Mouse (Mus musculus) gastrocnemius, postnatal 4 days (tissue): ENCODE results near the gene Kirrel2. TPM values are rescaled to one million over a fixed set of nuclear protein-coding genes. Genes with fewer than 3 reads are reported as not detected.
A peak's percentile ranks its signal among the peaks of the same experiment; 100 is the strongest.

Source experiments
- DNase-seq, 2 experiments: peaks; one replicate each; pipeline ENCODE4 v3.0.0; 2021 to 2022; ENCODE audit warnings: low spot score in 2 of 2, mixed read lengths in 2 of 2
- total RNA-seq, 2 experiments: library from RNA; stranded (reverse); gene quantifications; 2 replicates each; pipeline ENCODE4 v1.2.3; 2021

Kirrel2 gene
- total RNA-seq, 2 experiments from 2014 or later = 0.39 to 0.93 TPM

GRCm38 (mm10) chr7:30453327-30453726 lies 4.2 kb downstream of the Kirrel2 start:
- no peak for DNase-seq

- no peak for DNase-seq
Measured at GRCm38 (mm10) chr7:30450241-30450640, 7.2 kb downstream of the Kirrel2 start.

DNA sequence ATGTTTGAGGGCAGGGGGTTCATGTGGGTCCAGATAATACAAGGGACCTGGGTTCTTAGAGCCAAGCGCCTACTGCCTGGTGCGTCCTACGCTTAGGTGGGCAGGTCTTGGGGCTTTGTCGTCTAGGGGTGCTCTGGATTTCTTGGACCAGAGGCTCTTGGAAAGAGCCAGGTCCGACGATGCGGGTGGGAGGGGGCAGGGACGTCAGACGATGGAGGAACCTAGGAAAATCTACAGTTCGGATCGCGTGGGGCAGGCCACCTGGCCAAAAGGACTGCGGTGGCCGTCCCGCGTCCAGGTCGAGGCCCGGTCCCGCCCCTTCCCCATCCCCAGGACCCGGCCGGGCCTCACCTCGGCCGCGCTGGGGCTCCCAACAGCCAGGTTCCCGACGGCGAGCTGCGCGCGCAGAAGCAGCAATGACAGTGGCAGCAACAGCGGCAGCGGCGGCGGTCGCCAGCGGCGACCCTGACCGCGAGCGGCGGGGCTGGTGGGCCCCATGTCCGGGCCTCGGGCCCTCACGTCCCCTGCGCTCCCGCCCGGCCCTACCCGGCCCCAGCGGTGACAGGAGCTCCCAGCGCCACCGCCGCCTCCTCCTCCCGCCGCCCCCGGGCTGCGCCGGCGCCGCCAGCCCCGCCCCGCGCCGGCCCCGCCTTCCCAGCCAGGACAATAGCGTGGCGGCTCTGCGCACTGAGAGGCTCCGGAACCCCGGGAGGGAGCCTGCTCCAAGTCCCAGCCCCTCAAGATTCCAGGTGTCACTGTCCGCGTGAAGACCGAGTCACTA lies 12.3 kb downstream of the Kirrel2 start, which contains the start of gene Aplp1:
Gene Aplp1 (minus strand): TSS at position 565 of the 781 bp plus-strand sequence.
- DNase-seq = peak in 1 of 2 experiments; percentile 37

GRCm38 (mm10) chr7:30444154-30444970 lies 13.1 kb downstream of the Kirrel2 start:
- DNase-seq = no peak

DNA sequence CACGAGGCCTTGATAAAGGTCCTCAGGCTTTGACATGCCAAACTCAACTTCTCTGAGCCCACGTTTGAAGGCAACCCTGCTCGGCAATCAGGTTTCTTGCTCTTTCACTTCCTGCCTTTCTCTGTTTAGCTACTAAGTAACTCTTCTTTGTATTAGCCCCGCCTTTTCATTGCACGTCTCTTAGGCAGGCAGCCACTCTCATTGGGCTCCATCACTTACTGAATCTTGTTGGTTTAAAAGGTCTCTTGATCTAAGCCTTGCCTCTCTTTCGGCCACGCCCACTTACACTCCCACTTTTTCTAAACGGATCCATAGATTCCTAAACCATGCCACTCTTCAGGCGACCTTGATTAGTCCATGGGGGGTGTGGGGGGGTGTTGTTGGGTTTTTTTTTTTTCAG lies 13.8 kb downstream of the Kirrel2 start:
- DNase-seq = no peak

GRCm38 (mm10) chr7:30440697-30441096 lies 16.8 kb downstream of the Kirrel2 start:
- DNase-seq = no peak

- no peak for DNase-seq
Measured at GRCm38 (mm10) chr7:30439734-30440133, 17.8 kb downstream of the Kirrel2 start.

GRCm38 (mm10) chr7:30436879-30437278 lies 20.6 kb downstream of the Kirrel2 start:
- DNase-seq = no peak

- no peak for DNase-seq
Measured at GRCm38 (mm10) chr7:30435156-30435555, 22.3 kb downstream of the Kirrel2 start.

- no peak for DNase-seq
Measured at GRCm38 (mm10) chr7:30434701-30435100, 22.8 kb downstream of the Kirrel2 start.

DNA sequence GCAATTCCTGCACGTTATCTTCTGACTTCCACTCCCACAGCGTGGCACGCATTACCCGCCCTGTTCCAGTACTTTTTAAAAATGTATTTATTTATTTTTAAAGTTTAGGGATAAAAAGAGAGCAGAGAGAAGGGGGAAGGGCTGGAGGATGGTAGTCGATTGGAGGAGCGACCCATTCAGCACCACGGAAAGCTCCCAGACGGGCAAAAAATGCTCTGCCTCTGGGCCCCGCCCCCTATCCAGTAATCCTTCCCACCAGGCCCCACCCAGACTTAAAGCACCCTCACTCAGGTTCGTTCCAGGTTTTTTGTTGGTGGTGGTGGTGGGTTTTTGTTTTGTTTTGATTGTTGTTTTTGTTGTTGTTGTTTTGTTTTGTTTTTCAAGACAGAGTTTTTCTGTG lies 23.3 kb downstream of the Kirrel2 start:
- DNase-seq = peak in 1 of 2 experiments; percentile 62

DNA sequence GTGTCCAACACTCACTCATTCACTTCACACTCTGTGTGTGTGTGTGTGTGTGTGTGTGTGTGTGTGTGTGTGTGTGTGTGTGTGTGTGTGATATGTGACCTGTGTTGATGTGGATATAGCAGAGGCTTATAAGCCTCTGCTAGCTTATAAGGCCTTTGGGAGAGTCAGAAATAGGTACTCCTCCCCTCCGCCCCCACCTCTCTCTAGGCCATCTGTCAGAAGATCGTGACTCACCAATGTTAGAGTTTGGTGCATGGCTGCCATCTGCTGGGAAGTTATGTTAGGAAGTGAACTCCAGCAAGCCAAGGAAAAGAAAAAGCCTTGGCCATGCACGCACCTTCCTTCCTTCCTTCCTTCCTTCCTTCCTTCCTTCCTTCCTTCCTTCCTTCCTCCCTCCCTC lies 25.7 kb downstream of the Kirrel2 start:
- peak in 1 of 2 experiments; percentile 59 for DNase-seq

DNA sequence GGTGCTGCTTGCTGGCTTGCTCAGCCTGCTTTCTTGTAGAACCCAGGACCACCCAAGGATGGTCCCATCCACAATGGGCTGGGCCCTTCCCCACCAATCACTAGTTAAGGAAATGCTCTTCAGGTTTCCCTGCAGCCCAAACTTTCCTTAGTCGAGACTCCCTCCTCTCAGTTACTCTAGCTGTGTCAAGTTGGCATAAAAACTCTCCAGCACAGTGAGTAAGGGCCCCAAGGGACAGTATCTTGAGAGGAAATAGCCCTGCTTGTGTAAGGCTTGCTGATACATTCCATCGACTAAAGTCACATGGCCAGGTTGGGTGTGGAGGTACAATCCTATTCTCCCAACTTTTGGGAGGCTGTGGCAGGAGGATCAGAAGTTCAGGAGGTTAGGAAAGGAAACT lies 27.3 kb downstream of the Kirrel2 start:
- no peak for DNase-seq

- no peak for DNase-seq
Measured at GRCm38 (mm10) chr7:30429327-30429726, 28.2 kb downstream of the Kirrel2 start.

DNA sequence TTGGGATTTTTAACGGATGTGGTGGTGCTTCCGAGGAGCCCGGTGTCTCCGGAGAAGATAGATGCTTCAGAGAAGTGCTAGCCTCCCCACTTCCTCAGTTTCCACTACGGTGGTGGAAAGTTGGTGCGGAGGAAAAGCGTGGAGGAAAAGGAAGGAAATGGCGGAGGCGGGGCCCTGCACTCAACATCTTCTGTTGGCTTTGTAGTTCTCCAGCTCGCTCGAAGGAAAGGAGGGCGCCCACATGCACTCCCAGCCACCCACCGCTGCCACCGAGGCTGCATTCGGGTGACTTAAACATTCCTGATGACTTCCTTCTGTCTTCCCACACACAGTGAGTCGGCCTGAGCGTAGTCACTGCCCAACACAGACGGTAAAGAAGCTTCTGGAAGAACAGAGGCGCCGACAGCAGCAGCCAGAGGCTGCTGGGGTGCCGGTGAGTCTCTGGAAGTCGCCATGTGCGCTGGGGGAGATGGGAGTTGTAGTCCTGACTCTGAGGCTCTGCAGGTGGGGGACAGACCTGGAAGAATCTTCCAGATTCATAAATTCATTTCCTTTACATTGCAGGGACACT lies 34.3 kb downstream of the Kirrel2 start:
- DNase-seq = no peak

DNA sequence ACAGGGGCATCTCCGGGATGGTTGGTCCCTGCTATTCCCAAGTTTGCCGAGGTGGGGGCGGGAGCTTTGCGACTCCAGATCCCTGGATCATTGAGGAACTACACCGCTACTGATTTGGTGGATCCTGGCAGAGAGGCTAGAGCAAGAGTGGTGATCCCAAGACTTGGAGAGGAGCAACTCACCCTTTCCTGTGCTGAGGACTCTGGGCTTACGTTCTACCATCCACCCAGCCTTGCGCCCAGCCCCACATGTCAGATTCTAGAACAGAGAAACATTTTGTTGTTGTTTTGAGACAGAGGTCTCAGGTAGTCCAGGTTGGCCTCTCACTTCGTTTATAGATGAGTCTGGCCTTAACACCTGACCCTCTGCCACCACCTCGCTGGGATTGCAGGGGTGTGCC lies 34.9 kb downstream of the Kirrel2 start:
- no peak for DNase-seq

GRCm38 (mm10) chr7:30421890-30422435 lies 35.5 kb downstream of the Kirrel2 start:
- DNase-seq = peak; percentile 43 to 73

DNA sequence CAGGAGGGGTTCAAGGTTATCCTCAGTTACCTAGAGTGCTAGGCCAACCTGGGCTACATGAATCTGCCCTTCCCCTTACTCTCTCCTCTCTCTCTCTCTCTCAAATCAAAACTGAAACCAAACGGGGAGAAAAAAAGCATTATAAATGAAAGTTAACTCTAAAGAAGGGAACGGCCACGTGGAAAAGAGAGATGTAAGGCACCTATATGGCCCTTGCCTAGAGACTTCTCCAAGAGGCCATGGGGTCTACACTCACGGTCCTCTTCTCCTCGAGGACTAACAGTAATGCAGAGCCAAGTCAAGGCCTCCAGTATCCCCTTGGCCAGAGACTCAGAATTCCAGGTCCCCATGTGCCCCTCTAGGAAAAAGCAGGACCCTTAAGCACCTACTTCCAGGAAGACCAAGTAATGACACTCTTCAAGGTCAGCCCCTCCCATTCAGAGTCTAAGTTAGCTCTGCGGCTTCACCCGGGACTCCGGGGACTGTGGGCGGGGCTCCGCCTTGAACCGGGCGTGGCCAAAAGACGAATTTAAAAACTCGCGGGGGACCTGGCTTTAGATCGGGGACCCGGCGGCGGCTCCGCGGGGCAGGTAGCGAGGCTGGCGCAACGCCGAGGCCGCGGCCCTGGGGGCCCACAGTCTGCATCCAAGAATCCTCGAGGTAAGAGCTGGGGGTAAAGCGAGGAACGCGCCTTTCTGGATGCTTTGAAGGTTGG lies 36.2 kb downstream of the Kirrel2 start, which contains the start of gene Nfkbid:
Gene Nfkbid (plus strand): TSS at position 558 of the 715 bp plus-strand sequence.
- no peak for DNase-seq

DNA sequence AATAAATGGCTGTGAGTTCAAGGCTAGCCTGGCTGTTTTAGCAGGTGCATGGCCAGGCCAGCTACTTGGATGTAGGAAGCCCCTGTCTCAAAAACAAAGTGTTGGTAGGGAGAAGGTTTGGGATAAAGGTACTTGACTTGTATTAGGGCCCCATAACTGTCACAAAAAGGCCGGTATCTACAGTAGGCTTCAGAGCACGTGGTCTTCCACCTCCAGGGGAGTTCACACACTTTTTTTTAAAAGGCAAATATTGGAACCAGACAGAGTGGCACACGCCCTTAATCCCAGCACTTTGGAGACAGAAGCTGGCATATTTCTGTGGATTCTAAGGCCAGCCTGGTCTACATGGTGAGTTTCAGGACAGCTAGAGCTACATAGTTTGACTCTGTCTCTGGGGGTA lies 36.8 kb downstream of the Kirrel2 start:
- no peak for DNase-seq

- DNase-seq = no peak
Measured at GRCm38 (mm10) chr7:30419561-30420499, 37.7 kb downstream of the Kirrel2 start, which contains the start of gene Hcst. TSS of gene Hcst (minus strand) at chr7:30419854.
